Mouse (Mus musculus) embryonic fibroblast, embryonic 13.5 days (primary cell): ENCODE data around the gene Grwd1.

Experiments used
- CTCF ChIP-seq: IDR thresholded peaks from 2 replicates; pipeline ENCODE4 v1.5.1; 2011; ENCODE audit warnings: mild to moderate bottlenecking, control low read depth, low read length, moderate library complexity, borderline replicate concordance; ENCODE audit not compliant: insufficient read depth
- POLR2A ChIP-seq: IDR thresholded peaks from 2 replicates; pipeline ENCODE4 v1.6.1; 2011; ENCODE audit warnings: low read depth, mild to moderate bottlenecking, control low read depth, low read length, moderate library complexity

DNA sequence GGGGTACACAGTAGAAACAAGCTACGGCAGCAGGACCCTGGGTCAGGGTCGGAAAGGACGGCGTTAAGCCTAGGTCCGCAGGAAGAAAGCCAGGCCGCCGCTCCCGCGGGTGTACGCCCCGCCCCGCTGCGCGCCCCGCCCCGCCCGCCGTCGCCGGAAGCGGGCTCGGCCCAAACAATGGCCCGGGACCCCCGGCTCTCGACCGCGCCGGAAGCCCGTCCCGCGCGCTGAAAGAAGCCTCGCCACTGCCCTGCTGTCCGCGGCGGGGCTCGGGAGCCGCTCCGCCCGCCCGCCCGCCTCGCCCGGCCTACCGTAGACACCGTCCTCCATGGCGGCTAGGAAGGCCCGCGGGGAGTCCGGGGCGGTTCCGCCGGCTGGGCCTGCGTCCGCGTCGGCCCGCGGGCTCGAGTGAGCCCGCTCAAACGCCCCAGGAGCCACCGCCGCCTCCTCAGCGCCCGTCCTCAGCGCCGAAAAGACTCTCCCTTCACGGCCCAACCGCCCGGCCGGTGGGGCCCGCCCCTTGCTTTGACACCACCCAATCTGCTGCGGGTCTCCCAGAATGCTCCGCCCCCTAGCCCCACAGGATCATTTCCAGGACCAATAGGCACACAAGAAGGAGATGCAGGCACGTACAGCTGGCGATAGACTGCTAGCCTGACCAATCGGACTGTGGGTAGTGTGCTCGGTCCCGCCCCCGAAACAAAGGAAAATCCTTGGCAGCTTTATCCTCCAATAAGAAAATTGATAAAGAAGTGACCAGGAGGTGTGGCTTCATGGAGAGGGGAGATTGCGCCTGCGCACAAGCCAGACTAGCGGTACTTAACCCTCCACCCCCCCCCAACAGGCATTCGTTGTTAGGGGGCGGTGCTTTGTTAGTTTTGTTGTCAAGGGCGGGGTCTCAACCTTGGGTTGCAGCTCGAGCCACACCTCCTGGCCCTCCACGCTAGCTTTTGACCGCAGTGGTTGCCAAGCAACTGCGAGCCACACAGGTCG lies 16.7 kb downstream of the Grwd1 start, which contains the start of gene Cyth2:
- peak; percentile 80 for TF ChIP-seq POLR2A
- TF ChIP-seq CTCF = no peak
